Mouse (Mus musculus) limb, embryonic 10.5 days (tissue): ENCODE measurements around the gene Ppdpf. TPM values are rescaled to one million over a fixed set of nuclear protein-coding genes. Genes with fewer than 3 reads are reported as not detected.

ENCODE experiments used
- DNase-seq: peaks from one replicate; pipeline ENCODE4 v3.0.0-alpha.2; 2017; ENCODE audit warnings: low spot score
- H3K27ac ChIP-seq: fragments of 300-500 bp; sonication (generic); 2 replicates; pipeline ENCODE4 v1.5.1; 2016; ENCODE audit warnings: mild to moderate bottlenecking
- H3K27me3 ChIP-seq: fragments of 300-500 bp; sonication (generic); 2 replicates; pipeline ENCODE4 v1.6.1; 2016; ENCODE audit warnings: low read depth, mild to moderate bottlenecking; ENCODE audit not compliant: poor library complexity, severe bottlenecking
- H3K36me3 ChIP-seq: fragments of 300-500 bp; sonication (generic); 2 replicates; pipeline ENCODE4 v1.6.1; 2016; ENCODE audit warnings: mild to moderate bottlenecking, moderate library complexity
- H3K4me1 ChIP-seq: fragments of 300-500 bp; sonication (generic); 2 replicates; pipeline ENCODE4 v1.6.1; 2016
- H3K4me3 ChIP-seq: fragments of 300-500 bp; sonication (generic); 2 replicates; pipeline ENCODE4 v1.5.1; 2016; ENCODE audit warnings: mild to moderate bottlenecking, moderate library complexity
- H3K9me3 ChIP-seq: fragments of 300-500 bp; sonication (generic); replicated peaks from 2 replicates; pipeline ENCODE4 v1.6.1; 2016; ENCODE audit warnings: mild to moderate bottlenecking
- WGBS: fragments of 180-500 bp; shearing (Covaris S2); methylation state at CpG from one replicate; pipeline ENCODE4 v1.1.7; 2016; 5-methylcytosine and 5-hydroxymethylcytosine counted together
- polyA plus RNA-seq: library from polyadenylated mRNA; unstranded; fragments of >200 nt; fragmentation: Nextera tagmentation; extraction: Ambion mirVana; gene quantifications from 2 replicates; pipeline ENCODE4 v1.2.1, GENCODE M21; 2016

Ppdpf gene
- polyA plus RNA-seq, 1 experiment from 2014 or later = 428 TPM

GRCm38 (mm10) chr2:181212389-181213020 lies 25.5 kb downstream of the Ppdpf start:
- Histone ChIP-seq H3K4me1 (peaks cover 31% of the 10 kb centered on the region), H3K9me3 (no peaks in the 10 kb centered on the region), H3K36me3 (no peaks in the 10 kb centered on the region), H3K4me3 (peak overlapping the region; percentile 48), H3K27ac (peak overlapping the region; percentile 62; the same call in 1 of the 2 replicates), H3K27me3 (peaks cover 60% of the 10 kb centered on the region)
- DNase-seq = no peak
- WGBS = 5% methylated on average over 34 of the region's 34 CpGs

GRCm38 (mm10) chr2:181213021-181213445 lies 26.0 kb downstream of the Ppdpf start, which contains the start of gene Srms:
Gene Srms (minus strand): TSS chr2:181213185.
- no peaks in the 10 kb centered on the region for H3K9me3 ChIP-seq
- peak; percentile 56 for DNase-seq
- H3K27me3 ChIP-seq = peaks cover 60% of the 10 kb centered on the region
- peak within 1 kb of the TSS; percentile 48 for H3K4me3 ChIP-seq
- H3K4me1 ChIP-seq = peaks cover 31% of the 10 kb centered on the region
- H3K27ac ChIP-seq = peak within 1 kb of the TSS; percentile 62; the same call in 1 of the 2 replicates
- 2% methylated on average over 17 of the region's 17 CpGs for WGBS
- H3K36me3 ChIP-seq = no peaks in the 10 kb centered on the region

GRCm38 (mm10) chr2:181216037-181216436 lies 29.0 kb downstream of the Ppdpf start:
- Histone ChIP-seq H3K4me1 (peaks cover 50% of the 10 kb centered on the region), H3K9me3 (no peaks in the 10 kb centered on the region), H3K27ac (no peak overlapping the region), H3K27me3 (peaks cover 43% of the 10 kb centered on the region), H3K4me3 (no peak overlapping the region), H3K36me3 (no peaks in the 10 kb centered on the region)
- 91% methylated on average over 6 of the region's 6 CpGs for WGBS
- no peak for DNase-seq

GRCm38 (mm10) chr2:181218881-181219485 lies 31.9 kb downstream of the Ppdpf start:
- 51% methylated on average over 5 of the region's 5 CpGs for WGBS
- Histone ChIP-seq H3K4me1 (peaks cover 28% of the 10 kb centered on the region), H3K27me3 (peaks cover 14% of the 10 kb centered on the region), H3K4me3 (peak overlapping the region; percentile 47), H3K36me3 (no peaks in the 10 kb centered on the region), H3K27ac (peak overlapping the region; percentile 86), H3K9me3 (no peaks in the 10 kb centered on the region)
- no peak for DNase-seq

GRCm38 (mm10) chr2:181219538-181220216 lies 32.6 kb downstream of the Ppdpf start, which contains the start of gene Fndc11:
Gene Fndc11 (plus strand): TSS chr2:181220013.
- WGBS = 2% methylated on average over 25 of the region's 25 CpGs
- peaks cover 7% of the 10 kb centered on the region for H3K27me3 ChIP-seq
- peak; percentile 88 for DNase-seq
- H3K27ac ChIP-seq = peak within 1 kb of the TSS; percentile 86
- H3K4me3 ChIP-seq = peak within 1 kb of the TSS; percentile 47
- H3K36me3 ChIP-seq = no peaks in the 10 kb centered on the region
- no peaks in the 10 kb centered on the region for H3K9me3 ChIP-seq
- peaks cover 28% of the 10 kb centered on the region for H3K4me1 ChIP-seq

- peak overlapping the region; percentile 47 for H3K4me3 ChIP-seq
- H3K9me3 ChIP-seq = no peaks in the 10 kb centered on the region
- WGBS = 50% methylated on average over 2 of the region's 2 CpGs
- no peaks in the 10 kb centered on the region for H3K27me3 ChIP-seq
- no peaks in the 10 kb centered on the region for H3K36me3 ChIP-seq
- no peak for DNase-seq
- H3K4me1 ChIP-seq = peaks cover 28% of the 10 kb centered on the region
- H3K27ac ChIP-seq = peak overlapping the region; percentile 86
Observed at GRCm38 (mm10) chr2:181220361-181220760, 33.3 kb downstream of the Ppdpf start.

- peaks cover 27% of the 10 kb centered on the region for H3K4me1 ChIP-seq
- no peak for DNase-seq
- no peaks in the 10 kb centered on the region for H3K36me3 ChIP-seq
- no peak overlapping the region for H3K27ac ChIP-seq
- whole genome bisulfite sequencing = 95% methylated on average over 2 of the region's 2 CpGs
- no peaks in the 10 kb centered on the region for H3K27me3 ChIP-seq
- no peak overlapping the region for H3K4me3 ChIP-seq
- H3K9me3 ChIP-seq = no peaks in the 10 kb centered on the region
Observed at GRCm38 (mm10) chr2:181224994-181225393, 37.9 kb downstream of the Ppdpf start.

GRCm38 (mm10) chr2:181227122-181227521 lies 40.1 kb downstream of the Ppdpf start:
- peaks cover 17% of the 10 kb centered on the region for H3K4me1 ChIP-seq
- no peaks in the 10 kb centered on the region for H3K9me3 ChIP-seq
- no peak overlapping the region for H3K27ac ChIP-seq
- WGBS = 88% methylated on average over 3 of the region's 3 CpGs
- H3K4me3 ChIP-seq = no peak overlapping the region
- H3K27me3 ChIP-seq = no peaks in the 10 kb centered on the region
- DNase-seq = no peak
- no peaks in the 10 kb centered on the region for H3K36me3 ChIP-seq

GRCm38 (mm10) chr2:181228335-181228734 lies 41.3 kb downstream of the Ppdpf start:
- Histone ChIP-seq H3K4me1 (peaks cover 17% of the 10 kb centered on the region), H3K9me3 (no peaks in the 10 kb centered on the region), H3K27ac (peak overlapping the region; percentile 51; the same call in 1 of the 2 replicates), H3K27me3 (no peaks in the 10 kb centered on the region), H3K36me3 (no peaks in the 10 kb centered on the region), H3K4me3 (no peak overlapping the region)
- no peak for DNase-seq
- WGBS = 83% methylated on average over 1 of the region's 1 CpGs

GRCm38 (mm10) chr2:181231171-181231570 lies 44.1 kb downstream of the Ppdpf start:
- H3K9me3 ChIP-seq = no peaks in the 10 kb centered on the region
- 75% methylated on average over 18 of the region's 20 CpGs for WGBS
- no peaks in the 10 kb centered on the region for H3K27me3 ChIP-seq
- no peak overlapping the region for H3K4me3 ChIP-seq
- no peak overlapping the region for H3K27ac ChIP-seq
- peaks cover 17% of the 10 kb centered on the region for H3K4me1 ChIP-seq
- no peaks in the 10 kb centered on the region for H3K36me3 ChIP-seq
- DNase-seq = no peak

GRCm38 (mm10) chr2:181233443-181233842 lies 46.4 kb downstream of the Ppdpf start:
- 92% methylated on average over 15 of the region's 15 CpGs for WGBS
- Histone ChIP-seq H3K36me3 (0 out of 2 replicates have a peak, but pooled peaks cover 6% of the 10 kb centered on the region), H3K4me3 (no peak overlapping the region), H3K4me1 (peaks cover 7% of the 10 kb centered on the region), H3K27ac (no peak overlapping the region), H3K27me3 (no peaks in the 10 kb centered on the region), H3K9me3 (no peaks in the 10 kb centered on the region)
- DNase-seq = no peak

GRCm38 (mm10) chr2:181234680-181235079 lies 47.6 kb downstream of the Ppdpf start:
- H3K36me3 ChIP-seq = 0 out of 2 replicates have a peak, but pooled peaks cover 6% of the 10 kb centered on the region
- no peak overlapping the region for H3K4me3 ChIP-seq
- 94% methylated on average over 11 of the region's 11 CpGs for WGBS
- H3K4me1 ChIP-seq = peaks cover 4% of the 10 kb centered on the region; the same call in 1 of the 2 replicates
- no peak for DNase-seq
- H3K9me3 ChIP-seq = no peaks in the 10 kb centered on the region
- H3K27ac ChIP-seq = no peak overlapping the region
- H3K27me3 ChIP-seq = no peaks in the 10 kb centered on the region
